Mouse (Mus musculus): ENCODE measurements around the gene Ccdc159. TPM values are rescaled to one million over a fixed set of nuclear protein-coding genes. Genes with fewer than 3 reads are reported as not detected.

Gene Ccdc159
- polyA plus RNA-seq, 2 experiments from 2014 or later = not detected

- ATAC-seq = no peak
Measured at GRCm38 (mm10) chr9:21935466-21936131, 8.3 kb downstream of the Ccdc159 start.

DNA sequence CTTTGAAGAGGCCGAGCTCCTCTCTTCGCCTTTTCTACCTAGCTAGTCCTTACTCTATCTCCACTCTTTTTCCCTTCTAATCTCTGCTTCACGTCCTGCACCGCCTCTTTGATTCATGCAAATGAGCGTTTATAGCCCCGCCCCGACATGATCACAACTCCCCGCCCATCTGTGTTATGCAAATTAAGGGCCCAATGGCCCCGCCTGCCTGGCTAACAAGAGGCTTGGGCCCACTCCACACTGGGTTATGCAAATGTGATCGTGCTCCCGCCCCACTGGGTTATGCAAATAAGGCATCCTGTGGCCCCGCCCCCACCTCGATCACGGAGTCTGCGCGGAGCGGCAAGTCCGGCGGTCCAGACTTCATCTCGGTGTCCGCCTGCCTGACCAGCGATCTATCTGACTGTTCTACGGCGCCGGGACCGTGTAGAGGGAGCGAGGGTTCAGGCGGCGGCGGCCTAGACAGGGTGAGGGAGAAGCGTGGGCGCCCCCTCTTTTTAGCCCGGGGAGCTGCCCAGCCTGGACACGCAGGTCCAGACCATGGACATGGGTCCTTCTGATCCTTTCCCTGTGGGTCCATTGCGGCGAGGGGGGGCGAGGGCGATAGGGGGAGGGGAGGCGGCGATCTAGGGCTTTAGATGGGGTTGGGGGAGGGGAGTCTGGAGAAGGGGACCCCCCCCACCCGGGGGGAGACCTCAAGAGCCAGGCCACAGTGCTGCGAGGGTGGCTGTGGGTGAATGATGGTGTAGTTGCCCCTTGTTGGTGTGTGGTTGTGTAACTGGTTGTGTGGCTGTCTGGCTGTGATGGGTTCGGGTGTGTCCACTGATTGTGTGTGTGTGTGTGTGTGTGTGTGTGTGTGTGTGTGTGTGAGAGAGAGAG is 9.7 kb downstream of the Ccdc159 start, which contains the start of gene Plppr2:
TSS of gene Plppr2 (plus strand) at position 342 of the 879 bp plus-strand sequence.
- ATAC-seq = peak; percentile 95

DNA sequence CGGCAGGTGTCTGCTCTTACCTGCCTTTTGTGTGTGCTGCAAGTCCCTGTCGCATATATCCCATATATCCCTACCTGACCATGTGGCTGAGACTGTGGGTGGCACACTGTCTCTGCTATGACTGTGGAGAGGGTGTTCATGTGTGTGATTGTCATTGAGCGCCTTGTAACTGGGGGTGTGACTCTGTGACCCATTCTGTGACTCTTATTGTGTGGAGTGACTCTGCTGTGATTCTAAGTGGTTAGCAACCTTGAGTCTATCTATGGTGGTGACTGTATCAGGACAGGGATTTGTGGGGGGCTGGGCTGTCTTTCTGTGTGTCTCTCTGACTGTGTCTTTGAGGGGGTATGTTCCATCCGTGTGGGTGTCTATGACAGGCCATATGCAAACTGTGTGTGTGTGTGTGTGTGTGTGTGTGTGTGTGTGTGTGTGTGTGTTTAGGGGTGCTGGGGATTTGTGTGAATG is 10.5 kb downstream of the Ccdc159 start:
- ATAC-seq = no peak

DNA sequence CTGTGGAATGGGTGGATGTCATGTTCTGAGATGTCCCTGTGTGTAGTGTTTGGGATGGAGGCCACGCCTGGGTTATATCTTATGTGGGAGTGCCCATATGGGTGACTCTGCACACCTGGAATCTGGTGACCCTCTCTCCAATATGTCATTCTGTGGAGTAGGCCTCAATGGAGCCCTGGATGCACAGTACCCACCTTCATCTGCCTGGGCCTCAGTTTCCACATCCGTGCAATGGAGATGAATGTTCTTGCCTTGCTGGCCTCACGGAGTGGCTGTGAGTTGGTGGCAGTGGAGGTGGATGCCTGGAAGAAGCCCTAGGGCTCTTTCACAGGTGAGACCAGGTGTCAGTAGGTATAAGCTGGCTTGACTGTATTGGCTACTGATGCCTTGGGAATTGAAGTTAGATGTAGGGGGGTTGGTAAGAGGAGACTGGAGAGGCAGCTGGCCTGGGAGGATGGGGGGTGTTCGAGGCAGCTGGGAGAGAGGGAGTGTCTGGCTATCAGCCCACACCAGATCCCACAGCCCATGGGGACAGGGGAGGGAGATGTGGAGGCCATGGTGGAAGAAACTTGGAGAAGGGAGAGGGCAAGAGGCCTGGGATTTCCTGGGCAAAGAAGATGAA is 11.1 kb downstream of the Ccdc159 start:
- ATAC-seq = no peak

- no peak for ATAC-seq
Measured at GRCm38 (mm10) chr9:21943046-21943445, 15.8 kb downstream of the Ccdc159 start.

GRCm38 (mm10) chr9:21943638-21944037 is 16.4 kb downstream of the Ccdc159 start:
- ATAC-seq = no peak

DNA sequence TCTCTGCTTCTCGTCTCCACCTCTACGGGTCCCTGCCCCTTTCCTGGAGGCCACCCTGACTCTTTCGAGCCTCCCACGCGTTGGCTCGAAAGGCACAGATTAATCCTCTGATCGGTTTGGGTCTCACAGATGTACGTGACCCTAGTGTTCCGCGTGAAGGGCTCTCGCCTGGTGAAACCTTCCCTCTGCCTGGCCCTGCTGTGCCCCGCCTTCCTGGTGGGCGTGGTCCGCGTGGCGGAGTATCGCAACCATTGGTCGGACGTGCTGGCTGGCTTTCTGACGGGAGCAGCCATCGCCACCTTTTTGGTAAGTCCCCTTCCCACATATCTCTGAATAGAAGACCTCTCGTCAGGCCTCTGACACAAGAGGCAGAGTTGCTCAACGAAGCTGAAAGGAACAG is 17.0 kb downstream of the Ccdc159 start:
- ATAC-seq = no peak

DNA sequence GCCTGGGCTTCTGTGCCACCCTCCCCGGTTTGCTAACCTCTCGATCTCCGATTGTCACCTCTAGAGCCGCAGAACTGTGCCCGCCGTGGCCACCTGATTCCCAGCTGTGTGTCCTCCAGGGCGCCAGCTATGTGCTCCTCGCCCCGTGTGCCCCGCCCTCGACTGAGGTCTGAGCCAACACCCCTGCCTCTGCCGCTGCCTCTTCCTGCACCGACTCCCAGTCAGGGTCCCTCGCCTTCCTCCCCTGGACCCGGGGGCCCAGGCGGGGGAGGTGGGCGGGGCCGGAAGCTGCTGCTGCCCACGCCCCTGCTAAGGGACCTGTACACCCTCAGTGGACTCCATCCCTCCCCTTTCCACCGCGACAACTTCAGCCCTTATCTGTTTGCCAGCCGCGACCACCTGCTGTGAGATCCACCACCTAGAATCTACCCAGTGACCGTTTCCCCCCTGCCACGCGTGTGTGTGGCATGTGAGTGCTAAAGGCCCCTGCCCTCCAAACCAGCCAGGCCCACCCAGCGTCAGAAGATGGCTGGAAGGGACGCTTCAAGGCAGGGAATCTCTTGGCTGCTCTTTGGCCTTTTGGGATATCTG is 20.4 kb downstream of the Ccdc159 start:
- no peak for ATAC-seq

- ATAC-seq = no peak
Measured at GRCm38 (mm10) chr9:21948146-21948545, 20.9 kb downstream of the Ccdc159 start.

DNA sequence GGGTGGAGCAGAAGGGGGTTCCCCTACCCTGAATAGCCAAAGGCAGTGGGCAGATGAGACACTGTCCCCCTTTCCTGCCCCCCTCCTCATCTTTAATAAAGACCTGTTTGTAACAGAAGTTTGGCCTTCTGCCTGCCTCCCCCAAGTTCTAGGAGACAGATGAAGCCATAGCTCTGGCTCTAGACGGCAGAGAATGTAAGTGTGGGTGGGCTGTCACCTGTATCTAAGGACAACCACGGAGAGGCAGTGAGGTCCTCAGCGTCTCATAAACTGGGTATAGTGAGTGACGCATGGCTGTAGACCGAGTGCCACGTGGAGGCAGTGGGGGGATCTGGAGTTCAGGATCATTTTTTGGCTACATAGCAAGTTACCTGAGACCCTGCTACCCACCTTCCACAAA is 21.5 kb downstream of the Ccdc159 start:
- ATAC-seq = no peak

DNA sequence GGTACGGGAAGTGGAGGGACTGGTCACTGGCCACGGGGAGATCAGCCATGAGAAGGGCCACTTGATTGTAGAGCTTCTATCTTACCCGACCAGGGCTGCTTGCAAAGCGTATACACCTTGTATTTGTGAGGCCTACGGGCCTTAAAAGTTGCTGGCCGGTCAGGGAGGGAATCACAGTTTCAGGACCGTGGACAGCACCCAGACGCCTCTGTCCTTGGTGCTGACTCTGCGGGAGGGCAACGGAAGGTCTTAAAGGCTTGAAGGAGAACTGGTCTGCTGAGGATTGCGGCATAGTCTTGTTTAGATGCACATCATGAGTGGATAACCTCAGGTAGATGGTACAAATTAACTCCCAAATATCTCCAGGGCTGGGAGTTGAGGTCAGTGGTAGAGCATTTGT is 23.1 kb downstream of the Ccdc159 start:
- ATAC-seq = no peak

GRCm38 (mm10) chr9:21951977-21952376 is 24.7 kb downstream of the Ccdc159 start:
- ATAC-seq = no peak

GRCm38 (mm10) chr9:21953600-21953999 is 26.3 kb downstream of the Ccdc159 start:
- no peak for ATAC-seq

- no peak for ATAC-seq
Measured at GRCm38 (mm10) chr9:21954635-21955034, 27.4 kb downstream of the Ccdc159 start.

- peak; percentile 29 for ATAC-seq
Measured at GRCm38 (mm10) chr9:21955225-21955569, 27.9 kb downstream of the Ccdc159 start.

GRCm38 (mm10) chr9:21955570-21956281 is 28.5 kb downstream of the Ccdc159 start, which contains the start of gene Swsap1:
TSS of gene Swsap1 (plus strand) at chr9:21955755.
- peak; percentile 89 for ATAC-seq

DNA sequence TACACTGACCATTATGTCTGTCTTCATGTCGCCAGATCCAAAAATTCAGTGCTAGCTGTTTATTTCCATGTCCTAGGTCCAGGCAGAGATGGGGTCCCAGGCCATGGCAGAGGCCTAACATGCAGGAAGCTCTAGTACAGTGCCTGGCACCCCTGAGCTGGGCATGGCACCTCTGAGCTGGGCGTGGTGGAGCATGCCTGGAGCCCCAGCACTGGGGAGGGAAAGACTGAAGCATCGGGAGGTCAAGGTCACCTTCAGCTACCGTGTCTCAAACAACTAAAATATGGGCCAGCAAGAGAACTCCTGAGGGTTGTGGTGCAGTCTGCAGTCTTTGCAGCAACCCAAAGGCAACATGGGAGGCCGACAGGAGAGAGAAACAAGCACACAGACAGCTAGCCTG is 31.1 kb downstream of the Ccdc159 start:
- ATAC-seq = no peak

DNA sequence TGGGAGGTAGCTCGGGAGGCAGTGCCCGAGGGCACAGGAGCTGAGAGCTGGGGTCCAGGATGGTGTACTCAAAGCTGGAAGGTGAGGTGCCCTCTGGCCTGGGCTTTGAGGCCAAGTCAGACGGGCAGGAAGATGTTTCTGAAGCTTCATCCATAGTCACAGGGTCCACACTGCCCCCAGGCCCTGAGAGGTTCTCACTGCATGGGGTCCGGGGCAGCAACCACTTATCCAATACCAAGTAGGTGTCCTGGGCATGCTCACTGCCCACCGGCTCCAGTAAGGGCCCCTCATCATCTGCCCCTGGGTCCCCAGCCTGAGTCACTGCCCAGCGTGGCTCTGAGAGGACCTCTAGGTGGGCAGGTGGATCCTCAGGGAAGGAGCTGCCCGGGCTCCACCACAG is 32.0 kb downstream of the Ccdc159 start:
- no peak for ATAC-seq

- no peak for ATAC-seq
Measured at GRCm38 (mm10) chr9:21960135-21960534, 32.9 kb downstream of the Ccdc159 start.

DNA sequence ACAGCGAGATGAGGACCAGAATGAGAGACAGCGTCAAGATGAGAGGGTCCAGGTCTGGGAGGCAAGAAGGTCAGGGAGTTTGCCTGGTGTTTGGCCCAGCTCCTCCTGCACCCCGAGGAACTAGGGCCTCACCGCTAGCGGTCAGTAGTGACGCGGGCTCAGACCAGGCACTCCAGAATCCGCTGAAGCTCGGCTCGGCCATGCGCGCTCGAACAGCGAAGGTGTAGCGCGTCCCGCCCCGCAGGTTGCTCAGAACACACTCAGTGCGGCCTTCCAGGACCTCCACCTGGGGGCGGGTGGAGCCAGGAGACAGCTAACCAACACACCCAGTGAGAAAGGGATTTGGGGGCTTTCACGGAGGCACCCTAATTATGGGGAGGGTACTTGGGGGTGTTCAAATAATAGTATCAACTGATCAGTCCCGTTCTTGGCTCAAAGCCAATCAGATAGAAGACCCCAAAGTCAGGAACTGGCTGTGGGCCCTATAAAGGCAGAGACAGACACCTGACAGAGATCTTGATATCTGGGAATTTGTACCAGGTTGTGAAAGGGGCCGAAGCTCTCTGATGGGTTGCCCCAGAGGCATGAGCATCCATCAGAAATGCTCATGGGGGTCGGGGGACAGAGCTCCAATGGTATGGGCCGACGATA is 33.4 kb downstream of the Ccdc159 start:
- ATAC-seq = no peak

DNA sequence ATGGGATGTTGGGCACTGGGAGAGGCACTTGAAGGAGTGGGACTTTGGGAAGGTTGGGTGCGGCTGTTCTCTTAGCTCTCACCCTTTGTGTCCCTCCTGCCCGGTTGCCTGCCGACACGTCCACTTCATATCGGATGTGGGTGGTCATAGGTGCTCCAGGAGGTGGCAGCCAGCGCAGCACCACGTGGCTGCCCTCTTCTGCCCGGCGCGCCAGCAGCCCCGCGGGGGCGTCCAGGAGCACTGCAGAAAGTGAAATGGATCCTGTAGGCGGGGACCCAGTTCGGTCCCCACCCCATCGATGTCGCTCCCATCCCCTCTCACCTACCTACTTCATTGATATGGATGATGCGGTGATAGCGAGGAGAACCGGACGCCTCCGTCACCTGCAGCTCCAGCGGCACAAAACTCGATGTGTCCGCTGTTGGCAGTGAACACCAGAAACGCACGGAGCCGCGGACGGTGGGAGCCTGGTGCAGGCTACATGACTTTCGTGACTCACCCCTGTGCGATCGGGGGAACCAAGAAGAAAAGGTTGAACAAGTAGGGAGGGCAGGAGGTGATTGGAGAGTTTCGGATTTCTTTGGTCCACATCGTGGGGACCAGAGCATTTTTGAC is 34.2 kb downstream of the Ccdc159 start:
- no peak for ATAC-seq
